Mouse (Mus musculus) lung, postnatal 4 days (tissue): ENCODE measurements at regions not wholly inside any gene's neighbourhood (a gene's known extent, or its start where the extent isn't known, plus 50 kb on each side); places are given as distances from the start of the nearest gene placed in this dataset.
"Not testable (repeated sequence)": the region's sequence is repeated elsewhere in the genome, so short reads cannot be mapped to it uniquely, and the experiment has no call there.

Experiments used
- DNase-seq, 2 experiments: peaks; one replicate each; pipeline ENCODE4 v3.0.0; 2021

GRCm38 (mm10) chr16:3114473-3115335 lies 476.1 kb upstream of the Olfr161 start:
- peak; percentile 45 to 54 for DNase-seq

GRCm38 (mm10) chr16:3115336-3116112 lies 475.3 kb upstream of the Olfr161 start:
- peak in 1 of 2 experiments; percentile 43 for DNase-seq

- DNase-seq = peak in 1 of 2 experiments; percentile 40
Observed at GRCm38 (mm10) chr16:3116113-3116511, 474.7 kb upstream of the Olfr161 start.

GRCm38 (mm10) chr16:3121216-3121615 lies 469.6 kb upstream of the Olfr161 start:
- not testable (repeated sequence) for DNase-seq

- not testable (repeated sequence) for DNase-seq
Observed at GRCm38 (mm10) chr16:3122145-3122860, 468.5 kb upstream of the Olfr161 start.

GRCm38 (mm10) chr16:3122861-3123477 lies 467.9 kb upstream of the Olfr161 start:
- DNase-seq = peak in 1 of 2 experiments; percentile 47

- DNase-seq = not testable (repeated sequence)
Observed at GRCm38 (mm10) chr16:3127317-3127716, 463.5 kb upstream of the Olfr161 start.
